Mouse (Mus musculus): ENCODE data around the gene Nptn.

Gene Nptn

GRCm38 (mm10) chr9:58581958-58582540 is at the start of gene Nptn:
Gene Nptn (plus strand): TSS chr9:58582240.
- peak; percentile 97 for DNase-seq

GRCm38 (mm10) chr9:58533322-58533721 is 48.7 kb upstream of the Nptn start:
- DNase-seq, result peak; percentile 71

GRCm38 (mm10) chr9:58534766-58535165 is 47.3 kb upstream of the Nptn start:
- DNase-seq, result peak; percentile 69

GRCm38 (mm10) chr9:58535447-58536134 is 46.4 kb upstream of the Nptn start:
- no peak for DNase-seq

GRCm38 (mm10) chr9:58537774-58538173 is 44.3 kb upstream of the Nptn start:
- no peak for DNase-seq

GRCm38 (mm10) chr9:58539886-58540285 is 42.2 kb upstream of the Nptn start:
- peak; percentile 67 for DNase-seq

GRCm38 (mm10) chr9:58541895-58542338 is 40.1 kb upstream of the Nptn start:
- DNase-seq, result no peak

- peak; percentile 39 for DNase-seq
Measured at GRCm38 (mm10) chr9:58544879-58545324, 37.1 kb upstream of the Nptn start.

GRCm38 (mm10) chr9:58545428-58545827 is 36.6 kb upstream of the Nptn start:
- DNase-seq, result peak; percentile 30

GRCm38 (mm10) chr9:58546630-58547360 is 35.2 kb upstream of the Nptn start:
- peak; percentile 69 for DNase-seq

GRCm38 (mm10) chr9:58548897-58549296 is 33.1 kb upstream of the Nptn start:
- DNase-seq, result no peak

- peak; percentile 21 for DNase-seq
Measured at GRCm38 (mm10) chr9:58549694-58550093, 32.3 kb upstream of the Nptn start.

- no peak for DNase-seq
Measured at GRCm38 (mm10) chr9:58550928-58551327, 31.1 kb upstream of the Nptn start.

GRCm38 (mm10) chr9:58552083-58552482 is 30.0 kb upstream of the Nptn start:
- DNase-seq, result no peak

GRCm38 (mm10) chr9:58554056-58554907 is 27.8 kb upstream of the Nptn start:
- DNase-seq, result peak; percentile 53

- DNase-seq, result peak; percentile 62
Measured at GRCm38 (mm10) chr9:58554908-58555684, 26.9 kb upstream of the Nptn start, which contains the start of gene Cd276. Gene Cd276 (minus strand): TSS chr9:58555437.

- peak; percentile 9 for DNase-seq
Measured at GRCm38 (mm10) chr9:58555685-58556414, 26.2 kb upstream of the Nptn start.

GRCm38 (mm10) chr9:58556627-58557026 is 25.4 kb upstream of the Nptn start:
- no peak for DNase-seq

- peak; percentile 8 for DNase-seq
Measured at GRCm38 (mm10) chr9:58557457-58558455, 24.3 kb upstream of the Nptn start.

GRCm38 (mm10) chr9:58560211-58560610 is 21.8 kb upstream of the Nptn start:
- DNase-seq, result no peak

Measured in cerebellum, adult 8-10 months (tissue).